ENCODE assay signal across 9 mouse cellular contexts in genomic region chr17:34309683-34310385, GRCm38 (mm10). TPM values are rescaled to one million over a fixed set of nuclear protein-coding genes. Genes with fewer than 3 reads are reported as not detected.
DNase-seq lines count a peak whose midpoint lies in the region; ATAC-seq lines count a peak whose summit lies in the region.
"Had no signal": no experiment of that assay in that cellular context is flagged by ENCODE, and none has a peak within 500 bp of the region (broad histone marks: within the 10 kb centered on the region; RNA-seq: fewer than 3 reads in every experiment).

No protein-coding gene starts in this region.

- H3K4me3 ChIP-seq in hindbrain, embryonic 11.5 days (ENCODE audit: low read depth, low read length) = peak overlapping the region; percentile 51
- H3K4me3 ChIP-seq in lung, embryonic 16.5 days (ENCODE audit: low read length) = peak overlapping the region; percentile 72

- no peak overlapping the region for H3K27ac ChIP-seq in hindbrain, embryonic 11.5 days (ENCODE audit: low read depth, low read length)
- no peak overlapping the region for H3K27ac ChIP-seq in lung, embryonic 16.5 days (ENCODE audit: low read length)

- H3K9ac ChIP-seq in hindbrain, embryonic 11.5 days (ENCODE audit: low read depth, low read length) = peak overlapping the region; percentile 52
- H3K9ac ChIP-seq in lung, embryonic 16.5 days (ENCODE audit: low read length) = peak overlapping the region; percentile 77

- DNase-seq in Muller cell, postnatal 12 days (ENCODE audit: inconsistent ontology term) = peak; percentile 57
- peak; percentile 34 for DNase-seq in cerebellum, adult 9-10 months
- peak; percentile 74 for DNase-seq in hindbrain, embryonic 11.5 days (ENCODE audit: low spot score)
- DNase-seq in layer of hippocampus, postnatal 14 days (ENCODE audit: low spot score in 2 of 2) = peak; percentile 57 to 64
- peak; percentile 13 for DNase-seq in ovary, postnatal 10 days (ENCODE audit: low spot score)
- DNase-seq in thymus, postnatal 4 days = peak; percentile 82

- peak; percentile 90 for ATAC-seq in frontal cortex, adult (ENCODE audit: low TSS enrichment)
- ATAC-seq in hindbrain, embryonic 11.5 days (ENCODE audit: low FRiP score) = peak; percentile 87
- ATAC-seq in lung, embryonic 16.5 days (ENCODE audit: low read depth) = peak; percentile 86
- ATAC-seq: Patski had no signal

- H3K27me3 ChIP-seq in hindbrain, embryonic 11.5 days (ENCODE audit: control insufficient read depth, insufficient read depth, low read length) = no peaks in the 10 kb centered on the region
- peaks cover 3% of the 10 kb centered on the region for H3K27me3 ChIP-seq in lung, embryonic 16.5 days (ENCODE audit: control insufficient read depth, insufficient read depth, low read depth, low read length)
- H3K27me3 ChIP-seq: Patski had no signal

- H3K4me1 ChIP-seq in hindbrain, embryonic 11.5 days (replicated peaks; ENCODE audit: control insufficient read depth, insufficient read depth, low read length) = 0 out of 2 replicates have a peak, but pooled peaks cover 2% of the 10 kb centered on the region
- no peaks in the 10 kb centered on the region; the same call in 1 of the 2 replicates for H3K4me1 ChIP-seq in lung, embryonic 16.5 days (replicated peaks; ENCODE audit: control insufficient read depth, insufficient read depth, low read length)

- peak overlapping the region; percentile 79 for H3K4me2 ChIP-seq in hindbrain, embryonic 11.5 days (replicated peaks; ENCODE audit: low read depth, low read length)
- H3K4me2 ChIP-seq in lung, embryonic 16.5 days (ENCODE audit: low read depth, low read length) = peak overlapping the region; percentile 70

- H3K9me3 ChIP-seq in hindbrain, embryonic 11.5 days (ENCODE audit: control insufficient read depth, low read length) = no peaks in the 10 kb centered on the region
- no peaks in the 10 kb centered on the region for H3K9me3 ChIP-seq in lung, embryonic 16.5 days (ENCODE audit: control insufficient read depth, low read length)

- no peaks in the 10 kb centered on the region for H3K36me3 ChIP-seq in hindbrain, embryonic 11.5 days (ENCODE audit: control insufficient read depth, insufficient read depth, low read length)
- no peaks in the 10 kb centered on the region for H3K36me3 ChIP-seq in lung, embryonic 16.5 days (ENCODE audit: control insufficient read depth, insufficient read depth, low read length)

- 23% methylated on average over 38 of the region's 38 CpGs for WGBS in hindbrain, embryonic 11.5 days
- 21% methylated on average over 38 of the region's 38 CpGs for whole genome bisulfite sequencing in lung, embryonic 16.5 days

RNA-seq across cellular contexts. Expression of gene H2-Eb1, which starts 4.2 kb away (rescaled TPM):
- 1.3 and 2.5 TPM in 2 replicates for polyA plus RNA-seq in hindbrain, embryonic 11.5 days (2014; fragmentation: Nextera tagmentation; extraction: Ambion mirVana)
- total RNA-seq in layer of hippocampus, postnatal 14 days (2021) = 1 to 10 TPM; 1.8 to 2.1 TPM
- polyA plus RNA-seq in lung, embryonic 16.5 days (2015; fragmentation: Nextera tagmentation; extraction: Ambion mirVana) = 6.5 and 13.5 TPM in 2 replicates

RNA-seq across cellular contexts. Expression of gene H2-Eb2, which starts 15.6 kb away (rescaled TPM):
- not detected in 2 replicates for polyA plus RNA-seq in hindbrain, embryonic 11.5 days (2014; fragmentation: Nextera tagmentation; extraction: Ambion mirVana)
- total RNA-seq in layer of hippocampus, postnatal 14 days (2021) = not detected
- 0.04 TPM in 1 of 2 replicates, not detected in the other for polyA plus RNA-seq in lung, embryonic 16.5 days (2015; fragmentation: Nextera tagmentation; extraction: Ambion mirVana)
- polyA plus RNA-seq: Patski had no signal

RNA-seq across cellular contexts. Expression of gene H2-Aa, which starts 22.2 kb away (rescaled TPM):
- polyA plus RNA-seq in hindbrain, embryonic 11.5 days (2014; fragmentation: Nextera tagmentation; extraction: Ambion mirVana) = not detected in 2 replicates
- total RNA-seq in layer of hippocampus, postnatal 14 days (2021) = 1 to 10 TPM in 1 of 2 experiments, under 1 TPM in 1; 0.93 to 2.1 TPM
- 9.0 and 18.1 TPM in 2 replicates for polyA plus RNA-seq in lung, embryonic 16.5 days (2015; fragmentation: Nextera tagmentation; extraction: Ambion mirVana)
- polyA plus RNA-seq: Patski had no signal

RNA-seq across cellular contexts. Expression of gene Btnl2, which starts 44.8 kb away (rescaled TPM):
- 0.13 TPM in 1 of 2 replicates, not detected in the other for polyA plus RNA-seq in hindbrain, embryonic 11.5 days (2014; fragmentation: Nextera tagmentation; extraction: Ambion mirVana)
- total RNA-seq in layer of hippocampus, postnatal 14 days (2021) = under 1 TPM; 0.48 to 0.74 TPM
- 0.09 TPM in 1 of 2 replicates, not detected in the other for polyA plus RNA-seq in lung, embryonic 16.5 days (2015; fragmentation: Nextera tagmentation; extraction: Ambion mirVana)
- polyA plus RNA-seq: Patski had no signal

RNA-seq across cellular contexts. Expression of gene H2-Ab1, which starts 52.3 kb away (rescaled TPM):
- 2.4 and 3.1 TPM in 2 replicates for polyA plus RNA-seq in hindbrain, embryonic 11.5 days (2014; fragmentation: Nextera tagmentation; extraction: Ambion mirVana)
- total RNA-seq in layer of hippocampus, postnatal 14 days (2021) = 1 to 10 TPM; 2.3 to 2.7 TPM
- polyA plus RNA-seq in lung, embryonic 16.5 days (2015; fragmentation: Nextera tagmentation; extraction: Ambion mirVana) = 15.1 and 36.2 TPM in 2 replicates

Comparison
In these comparisons a context has a peak if more than half of its experiments do, and no peak if none do; other contexts are left out.
1. DNase-seq: peak in every context shown above with its lines; median percentile 82 in thymus, postnatal 4 days; 74 in hindbrain, embryonic 11.5 days; 60 in layer of hippocampus, postnatal 14 days; 57 in Muller cell, postnatal 12 days; 34 in cerebellum, adult 9-10 months; 13 in ovary, postnatal 10 days.